Mouse (Mus musculus) B cell, adult 2 months (primary cell): ENCODE results near the gene Rilpl1.
A peak's percentile ranks its signal among the peaks of the same experiment; 100 is the strongest.
"Not testable (repeated sequence)": the region's sequence is repeated elsewhere in the genome, so short reads cannot be mapped to it uniquely, and the experiment has no call there.

Source experiments
- DNase-seq, 2 experiments: peaks; one replicate each; pipeline ENCODE4 v3.0.0; 2022

Gene Rilpl1

DNA sequence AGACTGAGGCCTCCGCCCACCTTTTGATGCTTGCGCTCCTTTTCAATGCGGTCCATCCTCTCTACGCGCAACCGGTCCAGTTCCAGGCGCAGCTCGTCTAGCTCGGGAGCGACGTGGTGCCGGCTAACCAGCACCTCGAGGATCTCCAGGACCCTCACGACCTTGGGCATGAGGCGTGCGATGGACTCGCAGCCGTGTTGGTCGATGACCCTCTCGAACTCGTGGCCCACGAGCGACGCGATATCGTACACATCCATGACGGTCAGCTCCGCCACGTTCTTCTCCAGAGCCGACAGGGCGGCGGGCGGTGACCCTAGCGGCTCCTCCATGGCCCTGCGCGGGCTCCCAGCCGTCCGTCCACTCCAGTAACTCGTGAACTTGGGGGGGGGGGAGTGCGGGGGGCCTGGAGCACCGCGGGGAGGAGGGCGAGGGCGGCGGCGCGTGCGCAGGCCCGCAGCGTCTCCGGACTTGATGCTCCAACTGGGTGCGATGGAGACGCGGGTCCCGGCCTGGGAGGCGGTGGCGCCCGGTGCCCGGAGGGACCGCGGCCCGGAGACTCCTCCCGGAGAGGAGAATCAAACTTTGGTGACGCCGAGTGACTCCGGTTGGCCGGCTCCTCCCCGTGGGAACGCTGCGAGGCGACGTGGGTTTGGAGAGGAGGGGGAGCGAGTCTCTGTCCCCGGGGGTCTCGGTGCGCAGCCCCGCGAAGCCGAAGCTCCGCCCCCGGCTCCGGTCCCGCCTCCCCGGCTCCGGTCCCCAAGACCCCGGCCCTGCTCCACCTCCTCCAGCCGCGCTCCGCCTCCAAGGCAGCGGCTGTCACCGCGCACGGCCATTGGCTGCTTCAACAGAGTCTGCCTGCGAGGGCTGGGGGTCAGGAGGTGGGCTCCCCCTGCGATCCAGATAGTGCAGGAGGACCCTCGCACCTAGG is at the start of gene Rilpl1:
Gene Rilpl1 (minus strand): TSS at position 737 of the 928 bp plus-strand sequence.
- DNase-seq, result peak; percentile 49 to 55

DNA sequence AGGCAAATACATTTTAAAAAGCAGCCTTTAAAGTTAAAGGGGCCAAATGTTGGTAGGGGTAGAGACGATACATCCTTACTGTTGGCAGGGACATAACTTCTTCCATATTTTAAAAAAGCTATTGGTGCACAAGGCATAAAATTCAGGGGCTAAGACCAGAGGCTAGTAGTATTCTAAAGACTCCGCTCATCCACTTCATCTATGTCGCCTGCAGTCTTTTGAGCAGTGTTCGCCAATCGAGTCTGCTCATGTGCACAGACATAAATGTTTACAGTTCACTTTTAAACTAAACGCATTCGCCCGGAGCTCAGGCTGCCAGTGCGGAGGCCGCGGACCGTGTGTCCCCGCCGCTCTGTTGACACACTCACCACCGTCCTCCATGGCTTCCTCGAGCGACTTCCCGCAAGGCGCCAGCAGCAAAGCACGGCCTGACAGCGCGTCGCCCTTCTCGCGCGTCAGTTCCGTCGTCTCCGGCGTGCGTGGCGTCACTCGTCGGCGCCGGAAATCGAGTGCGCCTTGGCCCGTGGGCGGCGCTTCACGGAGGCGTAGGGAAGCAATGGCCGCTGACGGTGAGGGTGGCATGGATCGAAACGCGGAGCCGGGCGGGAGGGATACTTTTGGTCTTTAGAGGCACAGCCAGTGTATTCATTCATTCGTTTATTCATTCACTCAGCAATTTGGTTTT is 47.6 kb upstream of the Rilpl1 start, which contains the start of the genes Eif2b1 and Gtf2h3:
Gene Eif2b1 (minus strand): TSS at position 499 of the 685 bp plus-strand sequence.
Gene Gtf2h3 (plus strand): TSS at position 508 of the 685 bp plus-strand sequence.
- DNase-seq, result peak; percentile 96 to 97

DNA sequence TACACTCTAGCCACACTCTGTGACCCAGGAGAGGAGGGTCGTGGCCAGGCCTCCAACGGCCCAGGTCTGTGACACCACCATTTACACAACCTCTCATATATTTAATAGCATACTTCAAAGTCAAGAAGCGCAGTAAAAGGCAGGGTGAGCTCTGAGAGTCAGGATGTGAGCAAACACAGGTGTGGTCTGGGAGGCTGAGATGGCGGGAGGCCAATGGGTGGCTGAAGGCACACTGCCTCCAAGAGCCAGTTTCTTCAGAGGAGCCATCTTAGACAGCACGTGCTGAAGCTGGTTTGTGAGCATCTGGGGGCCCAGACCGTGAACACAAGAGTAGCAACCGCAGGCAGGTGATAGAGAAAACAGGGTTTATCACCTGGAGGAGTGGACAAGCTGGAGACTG is 44.3 kb upstream of the Rilpl1 start:
- no peak for DNase-seq

DNA sequence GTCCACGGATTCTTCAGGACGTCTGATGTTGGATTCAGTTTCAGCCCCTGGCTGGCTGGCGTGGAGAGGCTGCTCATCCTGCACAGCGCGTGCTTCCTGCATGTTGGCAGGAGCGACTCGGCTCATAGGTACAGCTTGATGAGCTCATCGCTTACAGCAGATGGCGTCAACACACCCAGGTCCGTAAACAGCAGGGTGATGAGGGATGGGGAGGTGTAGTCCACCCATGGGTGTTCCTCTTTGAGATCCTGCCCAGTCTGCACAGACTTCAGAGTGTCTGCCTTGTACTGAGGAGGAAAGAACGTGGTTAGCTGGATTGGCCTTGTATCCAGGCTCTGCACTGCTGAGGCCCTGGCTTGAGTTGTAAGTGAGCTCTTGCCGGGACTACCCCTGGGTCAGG is 39.9 kb upstream of the Rilpl1 start:
- no peak for DNase-seq

DNA sequence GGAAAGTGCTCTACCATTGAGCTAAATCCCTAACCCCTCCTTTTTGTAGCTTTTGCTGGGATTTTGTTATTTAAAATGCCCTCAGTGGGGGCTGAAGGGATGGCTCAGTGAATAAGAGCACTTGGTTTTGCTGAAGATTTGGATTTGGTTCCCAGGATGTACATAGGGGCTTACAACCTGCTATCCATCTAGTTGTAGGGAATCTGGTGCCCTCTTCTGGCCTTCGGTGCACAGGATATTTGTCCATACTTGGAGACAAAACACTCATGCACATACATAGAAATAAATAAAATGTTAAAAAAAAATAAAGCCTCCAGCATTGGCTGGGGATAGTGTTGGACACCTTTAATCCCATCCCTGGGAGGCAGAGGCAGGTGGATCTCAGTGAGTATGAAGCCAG is 24.0 kb upstream of the Rilpl1 start:
- peak in 1 of 2 experiments; percentile 28 for DNase-seq

DNA sequence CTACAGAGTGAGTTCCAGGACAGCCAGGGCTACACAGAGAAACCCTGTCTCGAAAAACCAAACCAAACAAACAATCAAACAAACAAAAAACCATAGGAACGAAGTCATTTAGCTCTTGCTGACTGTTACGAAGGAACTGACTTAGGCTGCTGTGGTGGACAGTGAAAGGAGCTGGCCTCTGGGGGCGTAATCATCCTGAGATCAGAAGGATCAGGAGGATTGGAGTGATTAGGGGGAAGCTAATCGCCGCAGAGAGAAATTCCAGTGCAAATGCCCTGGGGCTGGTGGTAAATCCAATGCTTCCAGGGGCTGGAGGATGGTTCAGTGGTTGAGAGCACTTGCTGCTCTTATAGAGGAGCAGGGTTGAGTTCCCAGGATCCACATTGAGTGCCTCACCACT is 22.4 kb upstream of the Rilpl1 start:
- DNase-seq, result no peak

DNA sequence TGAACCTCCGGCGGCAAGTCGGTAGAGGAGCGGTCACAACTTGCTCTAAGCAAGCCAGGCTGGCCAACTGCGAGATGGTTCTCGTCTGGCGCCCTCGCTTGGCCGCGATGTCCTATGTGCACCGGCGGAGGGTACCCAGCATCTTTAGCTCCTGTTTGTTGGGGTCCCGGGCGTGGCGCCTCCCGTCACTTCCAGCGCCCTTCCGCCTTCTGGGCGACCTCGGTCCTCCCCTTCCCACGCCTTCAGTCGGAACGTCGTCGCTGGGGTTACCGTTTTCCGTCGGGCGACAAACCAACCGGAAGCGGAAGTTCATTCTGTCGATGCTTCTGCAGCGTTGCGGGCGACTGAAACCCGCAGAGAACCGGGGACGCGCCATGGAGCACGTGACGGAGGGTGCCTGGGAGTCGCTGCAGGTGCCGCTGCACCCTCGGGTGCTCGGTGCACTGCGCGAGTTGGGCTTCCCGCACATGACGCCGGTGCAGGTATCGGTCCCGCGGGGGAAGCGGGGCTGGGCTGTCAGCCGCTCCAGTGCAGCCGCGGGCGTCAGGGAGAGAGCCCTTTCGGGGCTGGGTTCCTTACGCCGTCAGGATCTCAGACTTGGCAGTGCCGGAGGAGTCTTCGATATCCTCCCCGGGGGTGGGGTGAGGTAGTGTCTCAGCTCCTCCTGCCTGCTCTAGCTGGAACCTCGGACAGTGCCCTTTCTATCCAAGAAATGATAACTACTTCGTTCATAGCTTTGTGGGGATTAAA is 21.5 kb upstream of the Rilpl1 start, which contains the start of gene Ddx55:
Gene Ddx55 (plus strand): TSS at position 307 of the 750 bp plus-strand sequence.
- peak; percentile 93 for DNase-seq

DNA sequence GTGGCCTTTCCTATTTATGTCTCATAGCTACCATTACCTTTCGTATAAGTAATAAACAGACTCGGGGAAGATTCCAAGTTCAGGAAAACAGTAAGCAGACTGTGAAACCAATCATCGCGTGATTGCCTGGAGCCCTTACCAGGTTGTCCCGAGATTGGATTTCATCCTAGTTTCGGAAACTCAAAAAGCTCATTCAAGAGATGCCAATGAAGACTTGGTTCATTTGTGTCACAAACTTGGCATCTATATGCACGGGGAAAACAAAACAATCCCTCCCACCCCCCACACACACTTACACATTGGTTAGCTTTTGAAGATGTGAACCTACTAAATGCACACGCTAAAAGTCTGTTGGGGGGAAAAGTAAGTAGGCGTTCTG is 20.9 kb upstream of the Rilpl1 start:
- DNase-seq, result no peak

DNA sequence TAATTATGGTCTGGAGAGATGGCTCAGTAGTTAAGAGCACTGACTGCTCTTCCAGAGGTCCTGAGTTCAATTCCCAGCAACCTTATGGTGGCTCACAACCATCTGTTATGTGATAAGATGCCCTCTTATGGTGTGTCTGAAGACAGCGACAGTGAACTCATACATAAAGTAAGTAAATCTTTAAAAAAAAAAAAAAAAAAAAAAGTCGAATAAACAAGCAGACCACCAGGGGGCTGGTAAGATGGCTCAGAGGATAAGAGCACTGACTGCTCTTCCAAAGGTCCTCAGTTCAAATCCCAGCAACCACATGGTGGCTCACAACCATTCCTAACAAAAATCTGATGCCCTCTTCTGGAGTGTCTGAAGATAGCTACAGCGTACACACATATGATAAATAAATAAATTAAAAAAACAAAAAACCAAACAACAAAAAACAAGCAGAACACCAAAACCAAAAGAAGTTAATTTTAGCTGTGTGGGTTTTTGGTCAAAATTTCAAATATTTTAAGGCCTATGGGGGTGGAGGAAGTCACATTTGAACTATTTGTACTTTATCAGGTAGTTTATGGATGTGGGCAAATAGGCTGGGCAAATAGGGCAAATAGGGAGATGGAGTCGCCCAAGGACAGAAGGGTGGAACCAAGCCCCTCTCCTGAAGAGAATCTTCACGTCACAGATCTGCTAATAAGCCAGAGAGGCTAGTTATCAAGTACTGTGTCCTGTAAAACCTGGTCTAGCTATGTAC is 20.3 kb upstream of the Rilpl1 start:
- peak; percentile 34 for DNase-seq

DNA sequence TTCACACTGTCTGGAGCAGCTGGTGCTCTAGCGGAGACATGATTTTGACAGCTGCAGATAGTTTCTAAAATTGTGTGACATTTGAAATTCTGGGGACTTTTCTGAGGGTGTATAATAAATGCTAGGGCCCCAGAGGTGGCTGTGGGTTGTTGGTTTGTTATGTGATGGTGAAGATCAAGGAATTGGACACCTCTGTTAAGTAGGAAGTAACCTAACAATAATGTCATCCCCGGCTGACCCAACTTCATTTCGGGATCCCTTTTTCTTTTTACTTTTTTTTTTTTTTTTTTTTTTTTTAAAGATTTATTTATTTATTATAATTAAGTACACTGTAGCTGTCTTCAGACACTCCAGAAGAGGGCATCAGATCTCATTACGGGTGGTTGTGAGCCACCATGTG is 19.5 kb upstream of the Rilpl1 start:
- DNase-seq, result not testable (repeated sequence)

DNA sequence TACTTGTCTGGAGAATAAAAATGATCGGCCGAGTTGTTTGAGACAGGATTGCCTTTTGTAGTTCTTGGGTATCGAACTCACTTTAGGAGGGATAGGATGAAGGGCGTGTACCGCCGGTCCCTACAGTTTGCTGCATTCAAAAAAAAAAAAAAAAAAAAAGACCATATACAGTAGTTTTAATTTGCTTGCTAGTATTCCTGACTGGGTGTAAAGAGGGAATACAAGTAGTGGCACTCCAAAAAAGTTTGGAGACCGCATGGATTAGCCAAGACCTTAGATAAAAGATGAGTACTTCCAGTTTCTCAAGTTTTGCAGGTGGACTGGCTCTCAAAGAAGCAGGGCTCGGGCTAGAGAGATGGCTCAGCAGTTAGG is 10.4 kb upstream of the Rilpl1 start:
- DNase-seq, result no peak

DNA sequence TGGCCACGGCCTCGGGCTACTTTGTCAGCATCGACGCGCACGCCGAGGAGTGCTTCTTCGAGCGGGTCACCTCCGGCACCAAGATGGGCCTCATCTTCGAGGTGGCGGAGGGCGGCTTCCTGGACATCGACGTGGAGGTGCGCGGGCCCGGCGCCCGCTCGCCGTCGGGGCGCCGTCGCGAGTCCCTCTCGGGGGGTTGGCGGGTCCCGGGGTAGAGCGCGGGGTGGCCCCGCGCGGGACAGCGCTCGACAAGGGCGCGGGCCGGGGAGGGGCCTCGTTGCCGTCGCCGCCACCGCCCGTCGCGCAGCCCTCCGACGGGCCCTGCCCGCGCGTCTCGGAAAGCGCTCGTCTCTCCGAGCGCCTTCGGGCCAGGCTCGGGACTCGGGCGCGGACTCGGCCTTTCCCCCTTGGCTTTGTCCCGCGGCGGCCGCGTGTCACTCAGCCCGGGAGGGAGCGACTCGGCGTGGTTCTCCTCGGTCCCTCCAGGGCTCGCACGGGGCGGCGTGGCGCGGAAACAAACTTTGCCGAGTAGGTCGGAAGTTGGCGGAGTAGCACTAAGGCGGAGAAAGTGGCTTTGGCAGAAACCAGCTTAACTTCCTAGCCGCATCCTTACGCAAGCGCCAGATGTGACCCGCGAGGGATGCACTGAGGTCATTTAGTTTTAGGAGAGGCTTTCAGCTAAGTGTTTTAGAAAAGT is 9.9 kb upstream of the Rilpl1 start:
- DNase-seq, result peak; percentile 60 to 64

DNA sequence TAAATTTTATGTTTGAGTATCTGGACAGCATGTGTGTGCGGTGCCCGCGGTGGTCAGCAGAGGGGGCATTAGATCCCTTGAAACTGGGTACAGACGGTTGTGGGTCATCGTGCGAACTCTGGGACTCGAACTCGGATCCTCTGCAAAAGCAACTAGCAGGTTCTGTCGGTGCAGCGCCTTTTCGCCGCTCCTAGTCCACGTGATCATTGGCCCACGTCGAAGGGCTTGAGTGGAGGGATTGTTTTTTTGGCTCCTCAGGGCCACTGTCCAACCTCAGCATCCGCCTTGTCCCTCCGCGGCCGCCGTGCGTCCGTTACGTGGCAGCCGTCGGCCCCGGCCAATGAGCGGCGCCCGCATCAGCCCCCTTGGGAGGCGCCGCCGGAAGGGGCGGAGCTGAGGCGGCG is 9.2 kb upstream of the Rilpl1 start, which contains the start of gene Tmed2:
Gene Tmed2 (plus strand): TSS at position 313 of the 404 bp plus-strand sequence.
- peak; percentile 94 for DNase-seq

DNA sequence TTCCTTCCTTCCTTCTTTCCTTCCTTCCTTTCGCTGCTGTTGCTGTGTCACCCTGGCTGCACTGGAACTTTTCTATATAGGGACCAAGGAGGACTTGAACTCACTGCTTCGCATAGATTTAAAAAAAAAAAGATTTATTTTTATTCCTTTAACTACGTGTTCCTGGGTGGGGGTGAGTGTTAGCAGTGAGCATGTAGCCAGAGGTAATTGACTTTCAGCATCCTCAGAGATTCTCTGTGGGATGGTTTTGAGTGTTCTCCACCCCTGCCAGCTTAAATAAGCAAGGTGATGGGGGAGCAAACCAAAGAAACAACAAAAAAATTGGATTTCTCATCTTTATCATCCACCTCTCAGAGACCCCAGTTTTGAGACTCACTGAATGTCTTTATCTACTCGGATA is 8.7 kb upstream of the Rilpl1 start:
- DNase-seq, result no peak

DNA sequence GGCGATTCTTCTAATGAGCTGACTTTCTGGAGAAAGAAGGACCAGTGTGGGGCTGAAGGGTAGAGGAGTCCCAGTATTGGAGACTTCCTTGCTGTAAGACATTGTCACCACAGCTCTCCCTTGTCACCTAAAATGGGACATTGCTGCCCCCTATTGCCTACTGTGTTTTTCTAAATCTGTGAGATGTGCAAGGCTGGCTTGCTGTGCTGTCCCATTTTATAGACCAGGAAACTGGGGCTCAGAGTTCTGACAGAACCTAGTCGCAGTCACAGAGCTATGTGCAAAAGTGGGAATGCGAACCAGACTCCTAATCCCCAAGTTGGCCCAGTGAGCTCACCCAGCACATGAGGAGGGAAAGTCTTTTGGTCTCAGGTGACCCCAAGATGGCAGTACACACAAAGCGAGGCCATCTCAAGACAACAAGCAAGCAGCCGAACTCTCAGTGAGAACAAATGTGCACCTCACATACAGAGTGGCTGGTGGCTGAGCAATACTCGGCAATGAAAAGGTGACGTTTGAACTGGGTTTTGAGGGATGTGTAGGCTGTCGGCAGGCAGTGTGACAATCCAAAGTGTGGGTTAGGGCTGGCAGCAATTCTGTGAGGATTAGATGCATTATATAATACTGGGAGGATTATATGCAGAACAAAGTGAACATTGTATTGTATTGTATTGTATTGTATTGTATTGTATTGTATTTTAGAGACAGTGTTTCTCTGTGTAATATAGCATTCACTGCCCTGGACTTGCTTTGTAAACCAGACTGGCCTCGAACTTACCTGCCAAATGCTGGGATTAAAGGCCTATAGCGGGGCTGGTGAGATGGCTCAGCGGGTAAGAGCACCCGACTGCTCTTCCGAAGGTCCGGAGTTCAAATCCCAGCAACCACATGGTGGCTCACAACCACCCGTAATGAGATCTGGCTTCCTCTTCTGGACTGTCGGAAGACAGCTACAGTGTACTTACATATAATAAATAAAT is 7.9 kb upstream of the Rilpl1 start:
- DNase-seq, result peak; percentile 74 to 76

DNA sequence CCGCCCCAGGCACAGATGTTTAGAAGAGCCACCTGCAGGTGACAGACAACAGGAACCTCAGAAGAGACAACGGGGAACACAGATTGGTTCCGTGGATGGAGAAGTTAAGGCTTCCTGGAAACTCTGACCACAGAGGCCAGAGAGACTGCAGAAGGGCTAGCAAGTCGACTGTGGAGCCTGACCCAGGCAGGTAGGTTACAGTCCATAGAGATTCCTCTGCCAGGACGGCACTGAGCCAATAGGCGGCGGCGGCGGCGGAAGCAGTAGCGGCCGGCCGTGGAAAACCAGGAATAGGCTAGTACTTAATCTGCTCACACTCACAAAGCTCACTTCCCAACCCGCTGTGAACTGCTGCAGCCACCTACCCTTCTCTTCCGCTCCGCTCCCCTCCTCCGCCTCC is 5.6 kb upstream of the Rilpl1 start:
- DNase-seq, result peak in 1 of 2 experiments; percentile 16

DNA sequence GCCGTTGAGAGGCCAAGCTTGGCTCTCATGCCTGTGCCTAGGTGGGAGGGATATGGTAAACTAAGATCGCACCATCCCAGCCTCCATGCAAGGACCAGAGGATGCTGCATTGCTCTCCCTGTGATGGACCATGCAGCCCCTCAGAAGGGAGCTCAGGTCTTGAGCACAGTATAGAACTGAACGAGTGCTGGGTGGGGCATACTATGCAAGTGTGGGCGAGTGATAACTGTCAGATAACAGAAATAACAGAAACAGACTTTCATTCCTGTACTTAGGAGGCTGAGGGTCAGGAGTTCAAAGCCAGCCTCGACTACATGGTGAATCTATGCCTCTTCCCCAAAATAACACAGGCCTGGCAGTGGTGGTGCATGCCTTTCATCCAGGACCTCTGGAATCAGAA is 3.8 kb upstream of the Rilpl1 start:
- no peak for DNase-seq

DNA sequence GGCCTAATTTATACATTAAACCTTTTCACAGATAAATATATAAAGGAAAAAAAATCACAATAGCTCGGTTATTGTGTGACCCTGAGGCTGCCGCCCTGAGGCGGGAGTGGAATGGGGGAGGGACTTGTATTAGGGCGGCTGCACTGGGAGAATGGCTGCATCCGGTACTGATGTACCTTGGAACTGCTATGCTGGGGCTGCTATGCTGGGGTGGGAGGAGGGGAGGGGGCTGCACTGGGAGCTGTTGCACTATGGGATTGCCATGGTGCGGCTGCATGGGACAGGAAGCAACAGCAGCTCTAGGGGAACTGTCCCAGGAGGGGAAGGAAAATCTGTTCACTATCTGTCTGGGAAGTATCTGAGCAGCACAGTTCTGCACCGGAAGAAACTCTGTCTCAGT is 1.3 kb upstream of the Rilpl1 start:
- no peak for DNase-seq

DNA sequence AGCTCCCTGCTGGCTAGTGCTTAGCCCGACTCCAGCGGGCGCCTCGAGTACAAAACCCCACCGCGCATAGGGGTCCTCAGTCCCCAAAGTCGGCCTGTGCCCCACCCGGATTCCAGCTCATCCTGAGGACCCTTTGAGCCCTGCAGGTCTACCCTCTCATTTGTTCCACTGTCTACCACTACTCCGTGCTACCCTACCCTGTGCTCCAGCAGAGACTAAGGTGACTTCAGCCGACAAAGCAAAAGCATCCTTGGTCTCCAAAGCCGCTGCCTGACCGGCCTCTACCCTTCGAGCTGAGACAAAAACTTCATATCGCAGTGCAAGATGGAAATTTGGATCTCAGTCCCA is 366 bp upstream of the Rilpl1 start:
- no peak for DNase-seq

DNA sequence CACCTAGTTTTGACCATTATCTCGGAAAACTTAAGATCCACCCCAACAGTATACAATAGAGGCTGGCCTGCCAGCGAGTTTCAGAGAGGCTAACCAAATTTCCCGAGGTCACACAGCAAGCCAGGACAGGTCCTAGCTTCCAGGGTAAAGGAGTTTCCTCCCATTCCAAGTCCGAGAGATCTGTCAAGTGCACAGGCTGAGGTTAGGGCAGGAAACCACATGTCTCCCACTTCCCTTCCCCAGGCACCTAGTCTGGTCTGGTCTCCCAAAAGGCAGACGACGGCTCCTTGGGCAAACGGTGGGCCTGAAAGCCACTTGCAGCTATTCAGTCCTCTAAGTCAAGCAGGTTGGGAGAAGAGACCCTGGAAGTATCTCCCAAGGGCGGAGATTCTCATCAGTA is 1.5 kb downstream of the Rilpl1 start:
- no peak for DNase-seq
